Mouse (Mus musculus) C2C12 (cell line): ENCODE measurements around the gene Lyzl6.

ENCODE experiments used
- CEBPB ChIP-seq: IDR thresholded peaks from one replicate; pipeline ENCODE4 v1.6.1; 2011; ENCODE audit warnings: low read depth, mild to moderate bottlenecking, control low read depth, moderate library complexity
- CTCF ChIP-seq: IDR thresholded peaks from one replicate; pipeline ENCODE4 v1.5.1; 2011; ENCODE audit not compliant: control insufficient read depth, insufficient read depth, insufficient read length
- MAX ChIP-seq: IDR thresholded peaks from one replicate; pipeline ENCODE4 v1.6.1; 2011; ENCODE audit warnings: mild to moderate bottlenecking, control low read depth
- MYOD1 ChIP-seq: IDR thresholded peaks from one replicate; pipeline ENCODE4 v1.6.1; 2011; ENCODE audit warnings: low read depth; ENCODE audit not compliant: control insufficient read depth, insufficient read length
- MYOG ChIP-seq: IDR thresholded peaks from one replicate; pipeline ENCODE4 v1.6.1; 2011; ENCODE audit not compliant: control insufficient read depth, insufficient read length; ENCODE audit errors: extremely low read depth
- USF1 ChIP-seq: IDR thresholded peaks from one replicate; pipeline ENCODE4 v1.6.1; 2011; ENCODE audit warnings: low read depth, mild to moderate bottlenecking, control low read depth, moderate library complexity

- TF ChIP-seq CTCF (no peak), CEBPB (no peak), MAX (no peak), USF1 (no peak), MYOD1 (no peak), MYOG (no peak)
Measured at GRCm38 (mm10) chr11:103649983-103650493, 11.3 kb upstream of the Lyzl6 start.
